Mouse (Mus musculus) forebrain, embryonic 11.5 days (tissue): ENCODE data around the gene Arhgap32. TPM values are rescaled to one million over a fixed set of nuclear protein-coding genes. Genes with fewer than 3 reads are reported as not detected.

Source experiments
- ATAC-seq: fragments of 200-750 bp; cut with Nextera tagmentation; replicated peaks from 2 replicates; pipeline ENCODE4 v1.8.0; 2017; ENCODE audit warnings: moderate TSS enrichment; ENCODE audit not compliant: low FRiP score
- DNase-seq: peaks from one replicate; pipeline ENCODE4 v3.0.0-alpha.2; 2017; ENCODE audit warnings: low spot score
- H3K27ac ChIP-seq: fragments of 300-500 bp; sonication (generic); 2 replicates; pipeline ENCODE4 v1.5.1; 2014; ENCODE audit warnings: low read depth, low read length
- H3K27me3 ChIP-seq: fragments of 300-500 bp; sonication (generic); 2 replicates; pipeline ENCODE4 v1.6.1; 2014; ENCODE audit warnings: mild to moderate bottlenecking, low read length, mixed read lengths; ENCODE audit not compliant: control insufficient read depth, insufficient read depth
- H3K36me3 ChIP-seq: fragments of 300-500 bp; sonication (generic); 2 replicates; pipeline ENCODE4 v1.6.1; 2014; ENCODE audit warnings: mild to moderate bottlenecking, low read length, moderate library complexity, mixed read lengths; ENCODE audit not compliant: control insufficient read depth, insufficient read depth
- H3K4me1 ChIP-seq: fragments of 300-500 bp; sonication (generic); replicated peaks from 2 replicates; pipeline ENCODE4 v1.6.1; 2014; ENCODE audit warnings: low read length, mixed read lengths; ENCODE audit not compliant: control insufficient read depth, insufficient read depth
- H3K4me2 ChIP-seq: fragments of 300-500 bp; sonication (generic); 2 replicates; pipeline ENCODE4 v1.6.1; 2014; ENCODE audit warnings: low read depth, mild to moderate bottlenecking, low read length, moderate library complexity, mixed read lengths; ENCODE audit not compliant: severe bottlenecking
- H3K4me3 ChIP-seq: fragments of 300-500 bp; sonication (generic); 2 replicates; pipeline ENCODE4 v1.5.1; 2014; ENCODE audit warnings: low read depth, low read length
- H3K9ac ChIP-seq: fragments of 300-500 bp; sonication (generic); 2 replicates; pipeline ENCODE4 v1.6.1; 2014; ENCODE audit warnings: low read length
- H3K9me3 ChIP-seq: fragments of 300-500 bp; sonication (generic); 2 replicates; pipeline ENCODE4 v1.6.1; 2016; ENCODE audit warnings: low read length, mixed read lengths; ENCODE audit not compliant: control insufficient read depth
- WGBS: fragments of 180-500 bp; shearing (Covaris S2); extraction: QIAGEN DNeasy Blood & Tissue Kit; methylation state at CpG from one replicate; pipeline ENCODE4 v1.1.7; 2014; 5-methylcytosine and 5-hydroxymethylcytosine counted together
- polyA plus RNA-seq: library from polyadenylated mRNA; unstranded; fragments of >200 nt; fragmentation: Nextera tagmentation; extraction: Ambion mirVana; gene quantifications from 2 replicates; pipeline ENCODE4 v1.2.1, GENCODE M21; 2014

The Arhgap32 gene
- polyA plus RNA-seq, 1 experiment from 2014 or later: 7.0 TPM

DNA sequence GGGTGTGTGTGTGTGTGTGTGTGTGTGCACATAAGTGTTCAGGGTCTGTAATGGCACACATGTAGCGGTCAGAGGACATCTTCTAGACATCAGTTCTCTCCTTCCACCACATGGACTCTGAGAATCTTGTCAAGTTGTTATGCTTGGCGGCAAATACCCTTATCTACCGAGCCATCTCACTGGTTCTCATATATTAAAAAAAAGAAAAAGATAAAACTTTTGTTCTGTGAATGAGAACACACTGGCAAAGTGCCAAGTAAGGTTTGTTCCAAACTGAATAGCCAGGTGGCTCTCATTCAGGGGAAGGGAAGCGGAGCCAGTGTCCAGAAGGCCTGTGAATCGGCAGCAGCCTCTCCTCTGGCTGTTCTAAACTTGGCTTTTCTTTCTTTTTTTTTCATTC, 162.1 kb downstream of the Arhgap32 start:
- no peak overlapping the region for H3K4me3 ChIP-seq
- no peak overlapping the region for H3K4me2 ChIP-seq
- H3K9ac ChIP-seq: no peak overlapping the region
- no peaks in the 10 kb centered on the region for H3K4me1 ChIP-seq
- 89% methylated on average over 5 of the region's 5 CpGs for WGBS
- H3K9me3 ChIP-seq: no peaks in the 10 kb centered on the region
- H3K27me3 ChIP-seq: no peaks in the 10 kb centered on the region
- no peaks in the 10 kb centered on the region for H3K36me3 ChIP-seq
- DNase-seq: no peak
- no peak for ATAC-seq
- H3K27ac ChIP-seq: no peak overlapping the region

DNA sequence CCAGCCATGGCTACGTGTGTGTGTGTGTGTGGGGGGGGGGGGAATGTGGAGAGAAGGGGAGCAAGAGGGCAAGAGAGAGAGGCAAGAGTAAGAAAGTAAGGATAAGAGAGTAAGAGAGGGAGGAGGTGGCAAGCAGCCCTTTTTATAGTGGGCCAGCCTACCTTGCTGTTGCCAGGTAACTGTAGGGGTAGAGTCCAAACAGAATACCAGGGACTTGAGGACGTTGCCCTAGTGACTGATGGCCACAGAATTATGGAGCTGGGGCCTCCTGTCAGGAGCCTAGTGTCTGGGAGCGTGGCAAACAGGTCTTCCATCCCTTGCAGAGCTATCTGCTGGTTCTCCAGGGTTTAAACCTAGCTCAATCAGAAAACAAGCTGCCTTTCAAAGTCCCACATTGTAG, 163.9 kb downstream of the Arhgap32 start:
- Histone ChIP-seq H3K27ac (no peak overlapping the region), H3K4me1 (no peaks in the 10 kb centered on the region), H3K4me2 (no peak overlapping the region), H3K4me3 (no peak overlapping the region), H3K9ac (no peak overlapping the region), H3K9me3 (no peaks in the 10 kb centered on the region), H3K36me3 (no peaks in the 10 kb centered on the region), H3K27me3 (no peaks in the 10 kb centered on the region)
- DNase-seq: no peak
- whole genome bisulfite sequencing: 71% methylated on average over 3 of the region's 3 CpGs
- ATAC-seq: no peak

- H3K4me2 ChIP-seq: no peak overlapping the region
- H3K27ac ChIP-seq: no peak overlapping the region
- H3K4me1 ChIP-seq: no peaks in the 10 kb centered on the region
- H3K4me3 ChIP-seq: no peak overlapping the region
- H3K36me3 ChIP-seq: no peaks in the 10 kb centered on the region
- H3K9ac ChIP-seq: no peak overlapping the region
- no peaks in the 10 kb centered on the region for H3K27me3 ChIP-seq
- no peak for ATAC-seq
- WGBS: 89% methylated on average over 5 of the region's 5 CpGs
- no peaks in the 10 kb centered on the region for H3K9me3 ChIP-seq
- DNase-seq: no peak
Observed at GRCm38 (mm10) chr9:32280456-32280855, 164.5 kb downstream of the Arhgap32 start.

DNA sequence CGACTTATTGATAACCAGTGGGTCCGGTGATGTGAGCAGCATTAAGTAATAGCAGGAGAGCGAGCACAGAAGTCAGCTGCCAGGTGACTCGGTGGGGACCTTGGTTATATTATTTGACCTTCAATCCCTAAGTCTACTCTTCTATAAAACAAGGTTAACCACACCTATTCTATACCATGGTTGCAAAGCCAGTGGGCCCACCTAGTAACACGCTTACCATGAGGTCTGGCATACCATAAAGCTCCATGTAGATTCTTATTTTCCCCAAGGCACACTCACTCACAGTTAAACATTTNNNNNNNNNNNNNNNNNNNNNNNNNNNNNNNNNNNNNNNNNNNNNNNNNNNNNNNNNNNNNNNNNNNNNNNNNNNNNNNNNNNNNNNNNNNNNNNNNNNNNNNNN, 167.7 kb downstream of the Arhgap32 start:
- no peak overlapping the region for H3K4me3 ChIP-seq
- H3K27me3 ChIP-seq: no peaks in the 10 kb centered on the region
- H3K9ac ChIP-seq: no peak overlapping the region
- no peak overlapping the region for H3K27ac ChIP-seq
- no peaks in the 10 kb centered on the region for H3K36me3 ChIP-seq
- DNase-seq (no peak), ATAC-seq (no peak)
- H3K9me3 ChIP-seq: no peaks in the 10 kb centered on the region
- H3K4me1 ChIP-seq: no peaks in the 10 kb centered on the region
- no peak overlapping the region for H3K4me2 ChIP-seq
- 94% methylated on average over 5 of the region's 5 CpGs for WGBS

- ATAC-seq: no peak
- H3K27ac ChIP-seq: no peak overlapping the region
Observed at GRCm38 (mm10) chr9:32291618-32292017, 175.7 kb downstream of the Arhgap32 start.

GRCm38 (mm10) chr9:32292686-32293085, 176.8 kb downstream of the Arhgap32 start:
- Histone ChIP-seq H3K4me3 (no peak overlapping the region), H3K9ac (no peak overlapping the region), H3K4me2 (no peak overlapping the region), H3K36me3 (no peaks in the 10 kb centered on the region), H3K27ac (no peak overlapping the region), H3K9me3 (no peaks in the 10 kb centered on the region), H3K4me1 (no peaks in the 10 kb centered on the region), H3K27me3 (no peaks in the 10 kb centered on the region)
- DNase-seq: no peak
- no peak for ATAC-seq
- 48% methylated on average over 5 of the region's 5 CpGs for WGBS

More at GRCm38 (mm10) chr9:32291618-32292017, 175.7 kb downstream of the Arhgap32 start:
- H3K9ac ChIP-seq: no peak overlapping the region
- no peaks in the 10 kb centered on the region for H3K27me3 ChIP-seq
- H3K4me3 ChIP-seq: no peak overlapping the region
- no peak overlapping the region for H3K4me2 ChIP-seq
- DNase-seq: no peak
- 34% methylated on average over 7 of the region's 7 CpGs for WGBS
- no peaks in the 10 kb centered on the region for H3K36me3 ChIP-seq
- H3K4me1 ChIP-seq: no peaks in the 10 kb centered on the region
- H3K9me3 ChIP-seq: no peaks in the 10 kb centered on the region

DNA sequence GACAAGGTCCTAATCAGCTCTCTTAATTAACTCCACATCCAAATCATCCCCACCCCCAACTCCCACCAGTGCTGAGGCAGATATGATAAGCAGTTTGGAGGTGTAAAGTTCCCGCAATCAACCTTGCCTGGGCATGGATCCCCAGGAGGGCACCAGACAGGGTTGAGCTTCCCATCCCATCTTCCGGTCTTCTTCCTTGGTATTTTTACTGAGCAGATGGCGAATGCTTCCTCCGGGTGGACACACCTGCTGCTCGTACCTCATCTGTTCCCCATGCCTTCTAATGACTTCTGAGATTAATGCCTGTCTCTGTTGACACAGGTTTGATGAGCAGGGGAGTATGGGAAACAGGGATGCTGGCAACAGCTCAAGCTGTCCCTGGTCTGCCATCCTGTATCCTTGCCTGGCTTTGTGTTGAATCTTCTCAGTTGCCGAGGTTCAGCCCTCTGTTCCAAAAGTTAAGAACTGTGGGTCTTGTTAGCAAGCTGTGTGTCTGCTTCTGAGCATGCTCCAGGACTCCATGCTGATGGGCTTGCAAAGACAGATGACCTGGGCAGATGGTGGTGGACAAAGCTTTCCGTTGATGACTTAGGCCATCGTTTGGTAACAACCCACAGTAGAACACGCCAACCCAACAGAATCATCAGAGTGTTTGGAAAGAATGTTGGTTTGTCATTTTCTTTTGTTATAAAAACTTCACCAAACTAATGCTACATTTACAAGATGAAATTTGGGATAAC, 179.3 kb downstream of the Arhgap32 start:
- 93% methylated on average over 9 of the region's 9 CpGs for WGBS
- H3K9me3 ChIP-seq: no peaks in the 10 kb centered on the region
- H3K36me3 ChIP-seq: no peaks in the 10 kb centered on the region
- no peak overlapping the region for H3K4me3 ChIP-seq
- H3K27me3 ChIP-seq: no peaks in the 10 kb centered on the region
- no peak for ATAC-seq
- H3K4me1 ChIP-seq: no peaks in the 10 kb centered on the region
- H3K4me2 ChIP-seq: no peak overlapping the region
- DNase-seq: no peak
- H3K9ac ChIP-seq: no peak overlapping the region
- no peak overlapping the region for H3K27ac ChIP-seq

DNA sequence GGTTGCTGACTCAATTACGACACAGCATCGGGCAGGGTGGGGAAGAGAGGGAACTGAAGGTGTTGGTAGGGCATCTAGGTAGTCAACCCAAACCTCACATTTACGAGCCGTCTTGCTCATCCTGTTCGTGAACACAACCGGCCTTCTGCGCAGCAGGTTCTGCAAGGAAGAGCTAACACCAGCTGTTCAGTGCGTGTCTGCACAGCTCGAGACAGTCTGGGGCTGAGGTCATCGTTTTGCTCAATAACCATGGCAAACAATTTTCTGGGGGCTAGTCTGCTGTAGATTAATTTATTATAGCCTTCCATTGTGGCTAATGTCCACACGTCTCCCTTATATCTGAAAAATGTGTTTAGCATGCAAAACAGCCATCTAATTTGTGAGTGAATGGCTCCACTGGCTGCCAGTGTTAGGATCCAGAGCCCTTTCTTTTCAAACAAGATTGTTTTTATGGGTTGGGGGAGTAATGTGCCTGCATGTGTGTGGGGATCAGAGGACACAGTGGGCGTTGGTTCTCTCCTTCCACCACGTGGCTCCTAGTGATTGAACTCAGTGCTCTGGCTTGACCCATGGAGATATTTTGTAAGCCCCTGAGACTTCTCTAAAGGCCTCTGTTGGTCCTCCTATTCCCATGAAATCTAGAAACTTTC, 186.7 kb downstream of the Arhgap32 start:
- no peak overlapping the region for H3K9ac ChIP-seq
- DNase-seq: no peak
- no peaks in the 10 kb centered on the region for H3K36me3 ChIP-seq
- no peak overlapping the region for H3K4me3 ChIP-seq
- H3K4me1 ChIP-seq: no peaks in the 10 kb centered on the region
- H3K27me3 ChIP-seq: no peaks in the 10 kb centered on the region
- no peak overlapping the region for H3K4me2 ChIP-seq
- ATAC-seq: no peak
- no peak overlapping the region for H3K27ac ChIP-seq
- no peaks in the 10 kb centered on the region for H3K9me3 ChIP-seq
- 73% methylated on average over 13 of the region's 13 CpGs for WGBS

DNA sequence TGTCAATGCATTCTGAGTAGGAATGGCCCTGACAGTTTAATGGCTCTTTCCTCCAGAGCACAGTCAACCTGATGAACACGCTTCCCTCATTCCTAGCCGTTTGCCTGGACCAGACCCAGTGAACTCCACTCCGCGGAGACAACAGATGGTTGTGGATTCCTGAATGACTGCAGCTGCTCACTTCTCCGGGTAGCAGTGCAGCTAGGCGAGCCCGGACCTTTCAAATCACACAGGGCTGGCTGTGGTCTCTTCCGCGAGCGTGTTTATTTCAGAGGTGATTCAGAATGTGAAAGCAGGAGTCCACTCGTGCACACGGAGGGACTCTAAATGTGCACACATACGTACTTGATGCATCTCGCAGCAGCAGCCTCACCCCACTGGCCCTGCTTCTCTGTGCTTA, 195.8 kb downstream of the Arhgap32 start:
- Histone ChIP-seq H3K4me2 (no peak overlapping the region), H3K4me1 (no peaks in the 10 kb centered on the region), H3K27ac (no peak overlapping the region), H3K9ac (no peak overlapping the region), H3K9me3 (no peaks in the 10 kb centered on the region), H3K36me3 (no peaks in the 10 kb centered on the region), H3K4me3 (no peak overlapping the region), H3K27me3 (no peaks in the 10 kb centered on the region)
- ATAC-seq (no peak), DNase-seq (no peak)
- 81% methylated on average over 14 of the region's 14 CpGs for WGBS
